Mouse (Mus musculus) c-Kit-positive CD71-positive TER-119-positive erythroid progenitor cells, embryonic 14.5 days (primary cell): ENCODE data around the gene Atp8a2.
"Not testable (repeated sequence)": the region's sequence is repeated elsewhere in the genome, so short reads cannot be mapped to it uniquely, and the experiment has no call there.

Experiments
- DNase-seq: peaks from one replicate; pipeline ENCODE4 v3.0.0-alpha.2; 2013; ENCODE audit warnings: low spot score

Gene Atp8a2

GRCm38 (mm10) chr14:59783348-59784341, 413.3 kb downstream of the Atp8a2 start:
- DNase-seq = no peak

DNA sequence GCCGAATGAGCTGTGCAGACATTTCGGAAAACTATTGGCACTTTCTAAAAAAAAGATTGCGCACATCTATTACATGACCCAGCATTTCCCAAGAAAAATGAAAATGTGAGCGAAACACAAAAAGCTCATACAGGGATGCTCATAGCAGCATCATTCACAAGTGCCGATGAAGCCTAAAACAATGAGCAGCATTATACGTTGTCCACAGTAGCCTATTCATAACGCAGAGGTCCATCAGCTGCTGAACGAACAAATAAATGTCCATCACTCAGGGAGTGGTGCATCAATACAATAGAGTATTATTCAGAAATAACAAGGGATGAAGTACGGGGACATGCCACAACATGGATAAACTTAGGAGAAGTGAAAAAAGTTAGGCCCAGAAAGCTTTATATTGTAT, 416.6 kb downstream of the Atp8a2 start:
- no peak for DNase-seq

- no peak for DNase-seq
Observed at GRCm38 (mm10) chr14:59762227-59762626, 434.8 kb downstream of the Atp8a2 start.

- DNase-seq = no peak
Observed at GRCm38 (mm10) chr14:59759900-59760493, 437.0 kb downstream of the Atp8a2 start.

DNA sequence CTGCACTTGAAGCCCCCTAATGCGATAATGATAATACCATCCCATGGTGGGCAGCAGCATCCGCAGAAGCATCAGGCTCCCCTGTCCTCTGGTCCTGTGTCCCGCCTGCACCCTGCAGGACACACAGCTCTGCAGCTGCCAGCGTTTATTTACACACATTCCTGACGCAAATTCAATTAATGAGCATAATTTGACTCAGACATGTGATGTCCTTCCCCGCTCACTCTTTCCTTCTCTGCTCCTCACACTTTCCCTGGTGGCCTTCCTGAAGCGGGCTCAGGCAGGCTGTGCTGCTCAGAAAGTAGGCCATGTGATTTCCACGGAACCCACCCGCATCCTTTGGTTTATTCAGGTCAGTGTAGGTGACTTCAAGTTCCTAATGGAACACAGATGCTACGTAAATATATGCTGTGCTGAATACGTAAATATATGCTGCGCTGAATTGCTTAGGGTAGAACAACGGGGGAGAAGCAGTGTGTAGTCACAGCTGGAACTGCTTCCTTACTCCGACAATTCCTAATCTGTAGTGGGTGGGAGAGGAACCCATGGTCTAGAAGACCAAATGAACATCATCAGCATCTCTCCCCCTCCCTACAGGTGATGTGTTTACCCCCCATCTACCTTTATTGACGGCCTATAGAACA, 437.7 kb downstream of the Atp8a2 start:
- DNase-seq = no peak

DNA sequence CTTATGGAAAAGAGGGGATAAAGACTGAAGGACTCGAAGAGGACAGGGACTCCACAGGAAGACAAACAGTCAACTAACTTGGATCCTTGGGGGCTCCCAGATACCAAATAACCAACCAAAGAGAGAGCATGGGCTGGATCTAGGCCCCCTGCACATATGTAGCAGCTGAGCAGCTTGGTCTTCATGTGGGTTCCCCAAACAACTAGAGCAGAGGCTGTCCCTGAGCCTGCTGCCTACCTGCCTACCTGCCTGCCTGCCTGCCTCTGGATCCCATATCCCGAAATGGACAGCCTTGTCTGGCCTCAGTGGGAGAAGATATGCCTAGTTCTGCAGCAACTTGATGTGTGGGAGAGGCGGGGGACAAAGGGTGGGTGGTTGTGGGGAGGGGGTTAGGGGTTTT, 444.6 kb downstream of the Atp8a2 start:
- no peak for DNase-seq

DNA sequence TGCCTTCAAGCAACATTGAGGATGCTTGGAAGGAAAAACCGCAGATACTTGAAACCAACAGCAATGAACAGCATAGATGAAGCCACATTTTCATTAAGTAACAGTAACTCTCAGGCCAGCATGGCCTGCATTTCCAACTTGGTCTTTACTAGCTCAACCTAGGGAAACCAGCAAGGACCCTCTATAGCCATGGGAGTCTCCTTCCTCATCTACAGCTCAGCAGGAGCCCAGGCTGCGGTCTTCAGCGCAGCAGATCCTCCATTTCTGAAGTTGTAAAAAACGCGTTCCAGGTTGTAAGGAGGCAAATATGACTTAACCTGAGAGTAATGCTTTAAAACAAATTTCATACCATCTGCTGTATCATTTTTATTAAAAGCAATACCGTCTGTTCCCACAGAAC, 447.0 kb downstream of the Atp8a2 start:
- no peak for DNase-seq

- DNase-seq = no peak
Observed at GRCm38 (mm10) chr14:59745676-59746075, 451.3 kb downstream of the Atp8a2 start.

DNA sequence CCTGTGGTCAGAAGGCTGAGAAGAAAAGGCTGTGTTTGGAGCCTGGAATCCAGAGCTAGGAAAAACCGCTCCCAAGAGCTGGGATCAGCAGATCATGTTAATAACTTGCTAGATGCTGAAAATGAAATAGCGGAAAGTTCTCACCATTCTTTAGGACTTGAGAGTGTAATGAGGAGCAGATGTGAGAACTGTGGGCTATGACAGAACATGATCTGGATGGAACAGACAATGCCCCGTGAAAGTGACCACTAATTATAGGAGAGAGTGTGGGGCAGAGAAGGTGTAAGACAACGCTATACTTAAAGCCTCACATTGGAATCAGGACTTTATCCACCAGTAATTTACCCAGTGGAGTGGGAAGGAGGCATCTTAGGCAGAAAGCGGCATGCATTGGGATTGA, 455.2 kb downstream of the Atp8a2 start:
- DNase-seq = no peak

DNA sequence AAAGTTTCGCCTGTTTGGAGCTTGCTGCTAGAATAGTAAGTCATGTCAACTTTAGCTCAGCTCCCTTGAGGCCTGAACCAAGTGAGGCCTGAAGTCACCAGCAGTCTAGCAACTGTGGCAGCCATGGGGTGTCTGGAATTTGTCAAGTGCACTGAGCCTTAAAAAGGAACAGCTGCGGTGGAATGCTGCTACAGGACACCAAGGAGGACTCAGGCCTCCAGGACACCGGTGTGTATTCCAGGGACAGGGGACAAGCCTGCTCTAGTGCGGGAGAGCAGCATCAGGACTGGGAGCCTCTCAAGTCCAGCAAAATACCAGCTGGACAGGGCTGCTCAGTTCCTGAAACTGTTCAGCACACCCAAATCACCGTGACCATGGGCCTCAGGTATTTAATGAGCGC, 457.5 kb downstream of the Atp8a2 start:
- no peak for DNase-seq

- DNase-seq = no peak
Observed at GRCm38 (mm10) chr14:59737734-59738294, 459.2 kb downstream of the Atp8a2 start.

GRCm38 (mm10) chr14:59736861-59737700, 459.9 kb downstream of the Atp8a2 start:
- DNase-seq = no peak

DNA sequence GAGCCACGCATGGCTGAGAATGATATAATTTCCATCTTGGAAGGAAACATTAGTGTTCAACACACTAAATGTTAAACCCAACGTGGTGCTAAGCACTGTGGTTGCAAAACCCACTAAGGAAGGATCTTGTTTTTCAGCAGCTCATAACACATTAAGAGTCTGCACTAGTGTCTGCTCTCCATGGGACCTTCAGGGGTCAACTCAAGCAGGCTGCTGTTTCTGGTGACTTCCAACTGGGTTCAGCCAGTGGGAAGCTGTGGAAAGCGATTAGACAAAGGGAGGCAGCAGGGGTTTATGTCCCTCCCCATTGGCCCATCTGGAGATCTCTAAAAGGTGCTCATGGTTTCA, 467.0 kb downstream of the Atp8a2 start:
- no peak for DNase-seq

- no peak for DNase-seq
Observed at GRCm38 (mm10) chr14:59729298-59730042, 467.5 kb downstream of the Atp8a2 start.

DNA sequence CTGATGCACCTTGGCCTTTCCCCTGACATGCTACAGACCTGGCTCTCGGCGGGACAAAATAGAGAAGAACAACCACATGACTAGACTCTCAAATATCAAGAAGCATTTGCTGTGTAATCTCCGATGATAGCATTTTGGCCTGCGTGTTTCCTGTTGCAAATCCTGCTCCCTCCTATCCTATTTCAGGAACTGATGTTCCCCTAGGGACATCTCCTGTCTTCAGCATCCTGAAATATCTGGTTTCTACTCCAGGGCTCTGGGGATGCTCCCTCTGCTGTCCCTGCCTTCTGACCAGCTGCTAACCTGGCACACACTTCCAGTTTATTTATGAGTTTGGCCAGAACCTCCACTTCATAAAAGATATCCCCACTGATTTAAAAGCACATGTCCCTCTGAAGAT, 470.0 kb downstream of the Atp8a2 start:
- DNase-seq = no peak

DNA sequence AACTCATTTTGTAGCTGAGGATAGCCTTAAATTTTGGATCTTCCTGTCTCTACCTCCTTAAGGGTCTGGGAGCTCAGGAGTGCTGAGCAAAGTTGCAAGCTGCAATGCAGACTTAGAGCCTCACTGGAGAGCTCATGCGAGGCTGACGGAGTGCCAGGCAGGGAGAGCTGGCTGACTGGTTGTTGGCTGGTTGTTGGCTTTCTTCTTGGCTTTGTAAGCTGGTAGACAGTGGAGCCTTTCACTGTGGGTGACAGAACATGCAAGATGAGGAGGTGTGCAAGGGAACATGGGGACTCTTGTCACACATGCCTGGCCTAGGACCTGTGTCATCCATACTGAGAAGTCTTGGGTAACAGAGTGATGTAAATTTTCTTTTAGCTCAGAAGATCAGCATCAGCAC, 473.8 kb downstream of the Atp8a2 start:
- DNase-seq = no peak

DNA sequence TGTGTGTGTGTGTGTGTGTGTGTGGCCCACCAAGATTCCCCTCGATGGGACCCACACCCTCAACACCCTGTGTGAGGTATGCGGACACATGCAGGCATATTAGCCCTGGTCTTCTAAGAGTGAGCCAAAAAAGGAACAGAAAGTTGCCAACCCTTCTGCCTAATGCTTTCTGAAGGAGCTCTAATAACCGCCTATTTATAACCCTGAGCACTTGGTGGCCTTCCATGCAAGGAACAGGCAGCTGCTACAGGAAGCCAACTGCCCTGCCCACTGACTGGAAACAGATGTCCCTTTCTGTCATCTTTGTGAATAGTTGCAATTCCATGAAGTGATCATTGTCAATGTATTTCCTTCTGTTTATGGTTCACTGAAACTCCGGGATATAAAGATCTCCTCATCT, 475.0 kb downstream of the Atp8a2 start:
- no peak for DNase-seq

DNA sequence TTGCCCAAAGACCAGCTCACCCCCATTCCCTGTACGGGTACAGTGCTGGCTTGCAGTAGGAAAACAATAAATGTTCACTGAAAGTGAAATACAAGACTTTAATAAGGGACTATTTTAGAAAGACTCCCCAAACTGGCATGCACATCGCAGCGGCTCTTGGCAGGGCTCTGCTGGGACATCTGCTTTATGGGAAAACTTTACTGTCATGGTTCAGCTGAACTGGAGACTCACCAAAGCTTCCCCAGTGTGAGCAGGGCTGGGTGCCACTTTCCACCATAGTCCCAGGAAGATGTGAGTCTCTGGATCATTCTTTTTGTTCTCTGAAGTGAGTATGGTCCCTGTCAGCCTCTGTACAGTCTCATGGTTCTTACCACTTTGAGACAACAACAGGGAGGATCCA, 475.6 kb downstream of the Atp8a2 start:
- DNase-seq = no peak

DNA sequence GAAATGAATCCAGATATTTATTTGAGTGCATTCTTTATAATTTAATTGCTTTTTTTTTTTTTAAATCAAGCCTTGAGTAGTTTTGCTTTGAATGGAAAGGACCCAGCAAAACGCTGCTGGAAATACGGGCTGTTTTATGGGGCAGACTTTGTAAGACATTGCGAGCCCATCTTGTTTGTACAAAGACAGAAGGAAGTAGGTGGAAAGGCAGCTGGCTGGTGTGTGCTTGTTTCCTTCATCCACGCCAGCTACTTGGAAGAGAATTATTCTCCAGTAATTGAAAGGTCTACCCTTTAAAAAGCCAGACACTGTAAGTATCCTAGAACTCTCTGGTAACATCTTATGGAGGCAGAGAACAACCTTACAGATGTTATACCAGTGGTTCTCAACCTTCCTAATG, 476.6 kb downstream of the Atp8a2 start:
- no peak for DNase-seq

DNA sequence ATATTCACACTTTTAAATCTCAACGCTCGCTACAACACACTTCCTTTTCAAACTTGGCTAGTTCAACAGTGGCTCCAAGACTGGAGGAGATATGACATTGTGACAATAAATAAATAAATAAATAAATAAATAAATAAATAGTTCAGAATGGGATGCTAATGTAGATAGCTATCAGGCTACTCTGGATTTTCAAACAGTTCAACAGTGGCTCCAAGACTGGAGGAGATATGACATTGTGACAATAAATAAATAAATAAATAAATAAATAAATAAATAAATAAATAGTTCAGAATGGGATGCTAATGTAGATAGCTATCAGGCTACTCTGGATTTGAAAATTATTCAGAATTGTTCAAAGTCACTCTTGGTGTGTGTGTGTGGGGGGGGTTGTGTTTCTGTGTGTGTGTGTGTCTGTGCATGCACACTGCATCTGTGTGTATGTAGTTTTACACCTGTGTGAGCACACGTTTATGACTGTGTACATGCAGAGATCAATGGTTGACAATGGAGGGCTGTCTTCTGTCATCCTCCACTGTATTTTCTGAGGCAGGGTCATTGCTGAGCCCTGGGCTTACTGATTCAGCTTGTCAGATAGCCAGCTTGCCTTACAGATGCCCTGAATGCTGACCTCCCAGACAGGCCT, 480.4 kb downstream of the Atp8a2 start:
- DNase-seq = not testable (repeated sequence)
